Mouse (Mus musculus): Measurements from ENCODE around the gene Rgs2. TPM values are rescaled to one million over a fixed set of nuclear protein-coding genes. Genes with fewer than 3 reads are reported as not detected.

The Rgs2 gene
- polyA plus RNA-seq (2016; fragmentation: Nextera tagmentation; extraction: Ambion mirVana), result 108 and 111 TPM in 2 replicates

DNA sequence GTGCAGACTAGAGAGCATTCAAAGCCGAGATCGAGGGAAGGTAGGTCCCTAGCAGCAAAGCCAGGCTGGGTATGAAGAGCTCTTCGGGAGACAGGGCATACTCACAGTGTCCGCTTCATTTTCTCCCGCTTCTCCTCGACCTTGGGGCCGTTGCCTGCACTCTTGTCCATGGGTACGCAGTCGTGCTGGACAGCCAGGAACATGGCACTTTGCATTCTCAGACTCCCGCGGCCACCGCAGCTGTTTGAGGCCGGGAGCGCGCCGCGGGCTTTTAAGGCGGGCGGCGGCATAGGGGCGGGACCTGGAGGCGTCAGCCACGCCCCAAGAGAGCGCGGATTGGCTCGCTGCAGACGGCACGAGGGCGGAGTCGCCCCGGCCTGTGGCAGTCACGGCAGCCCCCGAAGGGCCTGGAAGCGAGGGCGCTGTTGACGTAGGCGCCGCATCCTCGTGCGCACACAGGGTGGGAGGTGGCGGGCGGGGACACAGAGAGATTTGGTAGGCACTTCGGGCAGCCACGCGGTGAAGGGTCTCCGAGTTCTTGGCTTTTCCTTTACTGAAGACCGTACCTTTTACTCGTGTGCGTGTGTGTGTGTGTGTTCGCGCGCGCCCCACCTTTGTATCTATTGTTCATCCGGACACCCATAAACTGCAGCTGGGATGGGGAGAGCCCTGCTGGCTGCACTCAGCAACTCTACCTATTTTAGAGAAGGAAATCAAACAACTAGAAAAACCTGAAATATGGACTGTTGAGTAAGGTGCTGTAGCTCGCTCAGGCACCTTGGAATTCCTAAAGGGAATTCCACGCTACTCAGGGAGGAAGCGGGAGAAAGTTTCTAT, at the start of gene Rgs2:
Rgs2 (minus strand) TSS at position 258 of the 837 bp plus-strand sequence.
- Histone ChIP-seq H3K4me2 (replicated peaks) (peak within 1 kb of the TSS; percentile 78), H3K9me3 (no peaks in the 10 kb centered on the region), H3K4me3 (peak within 1 kb of the TSS; percentile 66), H3K27me3 (no peaks in the 10 kb centered on the region), H3K36me3 (peaks cover 14% of the 10 kb centered on the region; the same call in 1 of the 2 replicates), H3K27ac (replicated peaks) (peak within 1 kb of the TSS; percentile 79), H3K4me1 (peaks cover 17% of the 10 kb centered on the region), H3K9ac (replicated peaks) (peak within 1 kb of the TSS; percentile 69)
- peak; percentile 99 for ATAC-seq (ENCODE audit: low FRiP score, low read depth)
- under 1% methylated on average over 57 of the region's 57 CpGs for WGBS

DNA sequence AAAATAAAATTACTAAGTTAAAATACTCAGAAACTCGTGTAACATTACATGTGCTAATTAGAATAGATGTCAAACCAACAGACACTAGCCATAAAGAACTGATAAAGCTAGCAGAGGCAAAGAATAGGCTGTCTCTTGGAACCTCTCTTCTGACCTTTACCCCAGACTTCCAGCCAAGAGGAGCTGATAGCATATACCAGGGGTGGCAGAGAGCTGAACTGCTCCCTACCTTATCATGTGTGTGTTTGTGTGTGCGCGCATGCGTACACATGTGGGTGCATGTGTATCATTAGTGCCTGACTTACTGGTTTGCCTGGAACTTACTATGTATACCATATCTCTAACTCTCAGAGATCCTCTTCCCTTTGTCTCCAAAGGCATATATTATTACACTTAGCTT, 49.4 kb upstream of the Rgs2 start:
- no peak for ATAC-seq (ENCODE audit: low FRiP score, low read depth)
- 85% methylated on average over 4 of the region's 4 CpGs for WGBS
- Histone ChIP-seq H3K4me2 (replicated peaks) (no peak overlapping the region), H3K9ac (replicated peaks) (no peak overlapping the region), H3K27me3 (no peaks in the 10 kb centered on the region), H3K9me3 (no peaks in the 10 kb centered on the region), H3K36me3 (no peaks in the 10 kb centered on the region), H3K4me3 (no peak overlapping the region), H3K4me1 (no peaks in the 10 kb centered on the region), H3K27ac (replicated peaks) (no peak overlapping the region)

DNA sequence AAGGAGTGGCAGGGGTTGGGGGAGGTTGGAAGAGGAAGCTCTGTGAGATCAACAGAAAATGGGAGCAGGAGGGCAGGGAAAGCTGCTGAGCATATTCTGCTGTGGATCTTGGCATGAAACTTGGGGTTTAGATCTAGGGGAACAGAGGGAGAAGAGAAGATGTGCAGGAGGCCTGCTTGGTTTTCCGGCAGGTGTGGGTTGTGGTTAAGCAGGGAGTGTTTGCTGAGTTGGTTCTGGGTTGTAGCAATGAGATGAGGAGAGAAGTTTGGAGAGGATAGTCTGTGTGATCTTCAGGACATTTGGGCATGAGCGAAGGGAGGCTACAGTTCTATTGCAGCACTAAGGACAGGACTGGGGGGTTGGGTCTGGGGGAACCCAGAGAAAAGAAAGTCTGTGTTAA, 37.9 kb upstream of the Rgs2 start:
- no peaks in the 10 kb centered on the region for H3K9me3 ChIP-seq
- H3K4me3 ChIP-seq, result no peak overlapping the region
- 92% methylated on average over 2 of the region's 2 CpGs for WGBS
- no peak overlapping the region for H3K4me2 ChIP-seq (replicated peaks)
- ATAC-seq (ENCODE audit: low FRiP score, low read depth), result no peak
- no peaks in the 10 kb centered on the region for H3K36me3 ChIP-seq
- no peak overlapping the region for H3K27ac ChIP-seq (replicated peaks)
- H3K27me3 ChIP-seq, result no peaks in the 10 kb centered on the region
- no peak overlapping the region for H3K9ac ChIP-seq (replicated peaks)
- no peaks in the 10 kb centered on the region for H3K4me1 ChIP-seq

DNA sequence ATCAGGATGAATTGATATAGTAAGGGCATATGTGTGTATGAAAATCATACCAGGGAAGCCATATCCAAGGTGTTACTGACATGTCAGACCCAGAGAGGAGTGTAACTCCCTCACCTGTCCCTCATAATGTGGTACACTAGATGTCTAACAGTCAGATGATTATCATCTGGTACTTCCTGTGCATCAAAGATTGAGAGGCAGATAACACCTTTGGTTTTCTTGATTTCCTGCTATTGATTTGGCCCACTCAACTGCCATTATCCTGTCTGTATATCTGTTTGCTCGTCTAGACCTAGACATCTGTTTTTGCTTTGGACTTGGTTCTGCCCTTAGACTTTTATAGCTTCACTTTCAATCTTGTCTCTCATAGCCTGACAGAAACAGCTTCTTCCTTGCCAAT, 29.5 kb upstream of the Rgs2 start:
- Histone ChIP-seq H3K9ac (replicated peaks) (no peak overlapping the region), H3K4me1 (0 out of 2 replicates have a peak, but pooled peaks cover 2% of the 10 kb centered on the region), H3K36me3 (no peaks in the 10 kb centered on the region), H3K4me2 (replicated peaks) (no peak overlapping the region), H3K4me3 (no peak overlapping the region), H3K27me3 (no peaks in the 10 kb centered on the region), H3K27ac (replicated peaks) (no peak overlapping the region), H3K9me3 (no peaks in the 10 kb centered on the region)
- WGBS, result 81% methylated on average over 1 of the region's 1 CpGs
- no peak for ATAC-seq (ENCODE audit: low FRiP score, low read depth)

DNA sequence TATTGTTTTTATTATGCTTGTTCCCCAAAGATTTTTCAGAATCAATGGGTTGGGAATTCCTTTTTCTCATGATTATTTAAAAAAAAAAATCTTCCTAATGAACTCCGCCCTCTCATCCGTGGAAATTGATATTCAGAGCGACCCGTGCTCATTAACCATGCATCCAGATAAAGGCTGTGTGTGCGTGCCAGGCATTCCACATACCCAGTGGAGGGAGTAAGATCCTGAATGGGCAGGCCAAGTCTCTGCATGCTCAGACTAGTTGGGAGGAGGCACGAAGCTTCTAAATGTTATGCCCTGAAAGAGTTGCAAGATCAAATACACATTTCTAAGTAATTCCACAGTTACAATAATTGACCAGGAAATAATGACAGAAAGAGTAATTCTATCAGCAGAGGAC, 26.5 kb upstream of the Rgs2 start:
- Histone ChIP-seq H3K4me1 (0 out of 2 replicates have a peak, but pooled peaks cover 2% of the 10 kb centered on the region), H3K4me3 (no peak overlapping the region), H3K36me3 (no peaks in the 10 kb centered on the region), H3K9me3 (no peaks in the 10 kb centered on the region), H3K9ac (replicated peaks) (no peak overlapping the region), H3K27me3 (no peaks in the 10 kb centered on the region), H3K4me2 (replicated peaks) (no peak overlapping the region), H3K27ac (replicated peaks) (no peak overlapping the region)
- 0 out of 2 replicates have a peak, but pooled peaks have one; percentile 71 for ATAC-seq (ENCODE audit: low FRiP score, low read depth)
- 75% methylated on average over 6 of the region's 6 CpGs for WGBS

DNA sequence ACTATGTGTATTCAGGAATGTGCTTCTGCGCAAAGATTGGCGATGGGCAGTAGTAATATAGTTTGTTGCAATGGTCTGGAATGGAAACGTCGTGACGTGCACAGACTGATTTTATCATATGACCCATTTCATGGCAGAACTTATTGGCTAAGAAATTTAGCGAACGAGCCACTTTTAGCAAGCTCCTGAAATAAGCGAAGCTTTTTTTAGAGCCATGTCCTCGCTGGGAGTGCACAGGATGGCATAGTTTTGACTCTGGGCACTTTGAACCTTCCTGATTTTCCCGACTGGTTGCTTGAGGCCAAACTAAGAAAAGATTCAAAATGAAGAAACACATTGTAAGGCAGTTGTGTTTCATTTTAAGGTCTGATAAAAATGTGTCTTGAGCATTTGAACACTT, 25.7 kb upstream of the Rgs2 start:
- H3K27ac ChIP-seq (replicated peaks), result no peak overlapping the region
- no peak overlapping the region for H3K4me2 ChIP-seq (replicated peaks)
- 0 out of 2 replicates have a peak, but pooled peaks cover 2% of the 10 kb centered on the region for H3K4me1 ChIP-seq
- WGBS, result 95% methylated on average over 10 of the region's 10 CpGs
- H3K36me3 ChIP-seq, result no peaks in the 10 kb centered on the region
- no peaks in the 10 kb centered on the region for H3K9me3 ChIP-seq
- ATAC-seq (ENCODE audit: low FRiP score, low read depth), result no peak
- H3K4me3 ChIP-seq, result no peak overlapping the region
- H3K27me3 ChIP-seq, result no peaks in the 10 kb centered on the region
- H3K9ac ChIP-seq (replicated peaks), result no peak overlapping the region

DNA sequence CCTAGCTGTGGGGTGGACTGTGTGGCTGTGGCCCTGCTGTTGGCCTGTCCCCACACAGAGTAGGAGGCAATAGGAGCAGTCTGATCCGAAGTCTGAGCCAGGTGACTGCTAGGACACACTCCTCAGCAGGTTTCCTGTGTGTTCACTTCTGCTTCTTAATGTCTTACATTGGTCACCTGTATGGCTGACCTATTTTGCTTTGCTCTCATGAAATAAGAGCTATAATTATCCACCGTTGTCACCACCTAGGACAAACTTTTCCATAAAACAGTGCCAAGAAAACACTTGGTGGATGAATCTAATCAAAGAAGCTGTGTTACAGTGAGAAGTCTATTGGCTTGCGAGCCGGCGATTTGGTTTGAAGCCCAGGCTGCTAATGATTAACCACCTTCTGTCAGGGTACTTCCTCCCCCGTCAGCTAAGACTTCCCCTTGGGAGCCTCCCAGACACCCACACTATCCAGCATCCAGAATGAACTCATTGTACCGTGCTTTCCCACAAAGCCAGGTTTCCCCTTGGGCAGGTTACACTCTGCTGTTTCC, 14.5 kb upstream of the Rgs2 start:
- WGBS, result 84% methylated on average over 7 of the region's 7 CpGs
- no peak for ATAC-seq (ENCODE audit: low FRiP score, low read depth)
- Histone ChIP-seq H3K27ac (replicated peaks) (no peak overlapping the region), H3K4me3 (no peak overlapping the region), H3K27me3 (no peaks in the 10 kb centered on the region), H3K9ac (replicated peaks) (no peak overlapping the region), H3K4me1 (no peaks in the 10 kb centered on the region), H3K4me2 (replicated peaks) (no peak overlapping the region), H3K36me3 (no peaks in the 10 kb centered on the region), H3K9me3 (no peaks in the 10 kb centered on the region)

DNA sequence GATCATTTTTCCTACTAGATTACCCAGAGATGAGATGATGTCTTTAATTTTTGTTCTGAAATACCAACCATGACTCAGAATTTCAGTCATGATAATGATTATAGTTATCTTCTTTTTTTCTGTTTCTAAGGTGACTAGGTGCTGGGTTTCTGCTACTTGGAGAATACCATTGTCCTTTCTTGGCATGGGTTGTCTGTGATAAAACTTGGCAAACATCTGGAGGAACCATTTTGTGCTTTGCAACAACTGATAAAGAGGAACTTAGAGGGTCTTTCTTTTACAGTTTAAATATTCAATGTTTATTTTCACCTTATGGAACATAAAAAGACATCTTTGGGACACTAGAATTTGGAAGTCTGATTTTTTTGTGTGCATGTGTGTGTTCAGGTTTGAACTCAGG, 10.0 kb upstream of the Rgs2 start:
- Histone ChIP-seq H3K27me3 (no peaks in the 10 kb centered on the region), H3K4me3 (no peak overlapping the region), H3K36me3 (no peaks in the 10 kb centered on the region), H3K27ac (replicated peaks) (no peak overlapping the region), H3K9me3 (no peaks in the 10 kb centered on the region), H3K4me1 (no peaks in the 10 kb centered on the region), H3K4me2 (replicated peaks) (no peak overlapping the region), H3K9ac (replicated peaks) (no peak overlapping the region)
- no peak for ATAC-seq (ENCODE audit: low FRiP score, low read depth)

DNA sequence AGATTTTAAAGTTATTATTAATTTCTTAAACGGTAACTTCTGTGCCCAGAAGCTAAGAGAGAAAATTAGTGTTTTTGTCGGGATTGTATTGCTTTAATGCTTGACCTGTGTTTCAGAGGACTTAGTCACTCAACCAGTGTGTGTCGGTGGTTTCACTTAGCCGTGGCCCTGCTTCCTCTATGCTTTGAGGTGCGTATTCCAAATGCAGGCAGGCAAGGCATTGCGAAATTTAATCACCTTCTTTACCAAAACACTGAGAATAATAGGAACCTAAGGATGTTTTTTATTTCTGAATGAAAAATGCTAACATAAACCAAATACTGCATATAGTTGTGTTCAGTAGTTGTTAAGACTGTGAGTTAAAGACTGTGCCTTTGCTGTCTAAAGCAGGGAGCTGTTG, 3.4 kb upstream of the Rgs2 start:
- WGBS, result 76% methylated on average over 6 of the region's 6 CpGs
- peaks cover 12% of the 10 kb centered on the region for H3K4me1 ChIP-seq

DNA sequence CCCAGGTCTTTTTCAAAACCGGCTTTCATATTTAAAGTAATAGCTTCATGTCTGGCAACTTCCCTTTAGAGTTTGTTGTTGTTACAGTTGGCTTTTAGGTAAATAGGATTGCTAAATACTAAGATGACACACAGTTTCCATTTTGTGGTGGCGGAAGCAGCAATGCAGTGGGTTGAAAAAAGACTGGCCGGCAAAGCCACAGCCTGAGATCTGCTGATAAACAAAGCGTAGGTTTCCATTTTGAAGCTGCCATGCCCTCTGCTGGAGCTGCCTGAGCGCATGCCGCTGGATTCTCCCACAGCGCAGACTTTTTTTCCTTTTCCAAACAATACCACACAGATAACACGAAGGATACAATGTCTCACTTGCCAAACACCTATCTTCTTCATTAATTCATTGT, 2.6 kb upstream of the Rgs2 start:
- Histone ChIP-seq H3K27me3 (no peaks in the 10 kb centered on the region), H3K9me3 (no peaks in the 10 kb centered on the region), H3K4me3 (peak overlapping the region; percentile 21), H3K9ac (replicated peaks) (no peak overlapping the region), H3K4me1 (peaks cover 15% of the 10 kb centered on the region), H3K27ac (replicated peaks) (no peak overlapping the region), H3K36me3 (peaks cover 6% of the 10 kb centered on the region; the same call in 1 of the 2 replicates), H3K4me2 (replicated peaks) (peak overlapping the region; percentile 36)
- ATAC-seq (ENCODE audit: low FRiP score, low read depth), result no peak; the same call in 1 of the 2 replicates
- WGBS, result 3% methylated on average over 8 of the region's 8 CpGs

More for the DNA sequence above, 3.4 kb upstream of the Rgs2 start:
- no peak overlapping the region for H3K9ac ChIP-seq (replicated peaks)
- H3K4me3 ChIP-seq, result no peak overlapping the region
- H3K27me3 ChIP-seq, result no peaks in the 10 kb centered on the region
- no peak overlapping the region for H3K4me2 ChIP-seq (replicated peaks)
- H3K36me3 ChIP-seq, result no peaks in the 10 kb centered on the region
- no peaks in the 10 kb centered on the region for H3K9me3 ChIP-seq
- no peak overlapping the region for H3K27ac ChIP-seq (replicated peaks)
- no peak for ATAC-seq (ENCODE audit: low FRiP score, low read depth)

DNA sequence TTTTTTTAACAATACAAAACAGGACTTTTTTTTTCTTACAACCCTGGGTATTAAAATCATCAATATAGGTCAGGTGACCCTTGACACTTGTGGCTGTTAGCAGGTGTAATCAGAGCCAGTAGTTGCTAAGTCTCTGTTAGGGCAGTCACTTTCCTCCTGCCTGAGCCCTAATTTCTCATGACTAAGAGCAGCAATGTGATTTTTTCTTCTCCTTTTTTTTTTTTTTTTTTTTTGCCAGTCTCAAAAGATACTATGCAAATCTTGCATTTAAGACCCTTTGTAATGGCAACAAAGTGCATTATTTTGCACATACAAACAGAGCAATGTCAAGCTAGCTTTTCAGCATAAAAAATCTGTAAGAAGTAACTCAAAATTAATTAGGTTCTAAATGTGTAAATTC, 1.7 kb upstream of the Rgs2 start:
- Histone ChIP-seq H3K4me1 (peaks cover 17% of the 10 kb centered on the region), H3K36me3 (peaks cover 14% of the 10 kb centered on the region; the same call in 1 of the 2 replicates), H3K27ac (replicated peaks) (no peak overlapping the region), H3K4me2 (replicated peaks) (no peak overlapping the region), H3K9me3 (no peaks in the 10 kb centered on the region), H3K4me3 (no peak overlapping the region), H3K9ac (replicated peaks) (no peak overlapping the region), H3K27me3 (no peaks in the 10 kb centered on the region)
- no peak for ATAC-seq (ENCODE audit: low FRiP score, low read depth)

DNA sequence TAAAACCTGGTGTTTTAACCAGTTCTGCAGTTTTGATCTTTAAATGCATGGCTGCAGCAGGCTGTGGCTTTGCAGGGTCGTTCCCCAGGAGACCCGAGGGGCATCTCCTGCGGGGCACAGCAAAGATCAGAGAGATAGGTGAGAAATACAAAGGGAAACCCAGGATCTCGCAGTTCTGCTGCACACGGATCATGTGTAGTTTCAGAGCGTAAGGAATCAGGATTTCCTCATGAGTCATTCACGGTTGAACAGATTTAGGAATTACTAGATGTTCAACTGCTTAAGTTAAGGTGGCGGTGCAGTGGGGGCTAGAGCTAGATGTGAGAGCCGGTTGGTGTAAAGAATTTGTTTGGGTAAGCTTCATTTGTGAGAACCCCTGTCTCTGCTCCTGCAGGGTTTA, 780 bp upstream of the Rgs2 start:
- no peaks in the 10 kb centered on the region for H3K27me3 ChIP-seq
- no peak; the same call in 1 of the 2 replicates for ATAC-seq (ENCODE audit: low FRiP score, low read depth)
- peak overlapping the region; percentile 79 for H3K27ac ChIP-seq (replicated peaks)
- peaks cover 14% of the 10 kb centered on the region; the same call in 1 of the 2 replicates for H3K36me3 ChIP-seq
- peak overlapping the region; percentile 78 for H3K4me2 ChIP-seq (replicated peaks)
- H3K4me3 ChIP-seq, result peak overlapping the region; percentile 66
- H3K9me3 ChIP-seq, result no peaks in the 10 kb centered on the region
- peaks cover 17% of the 10 kb centered on the region for H3K4me1 ChIP-seq
- H3K9ac ChIP-seq (replicated peaks), result peak overlapping the region; percentile 69
- 3% methylated on average over 9 of the region's 9 CpGs for WGBS
